Mouse (Mus musculus) intestine, postnatal 0 days (tissue): ENCODE data around the gene Lrrc47. TPM values are rescaled to one million over a fixed set of nuclear protein-coding genes. Genes with fewer than 3 reads are reported as not detected.

ENCODE experiments used
- ATAC-seq: fragments of 200-750 bp; cut with Nextera tagmentation; 2 replicates; pipeline ENCODE4 v1.8.0; 2017; ENCODE audit warnings: mild to moderate bottlenecking, moderate TSS enrichment, moderate library complexity
- H3K27ac ChIP-seq: fragments of 300-500 bp; sonication (generic); 2 replicates; pipeline ENCODE4 v1.5.1; 2014; ENCODE audit warnings: mild to moderate bottlenecking, low read depth, low read length, moderate library complexity
- H3K27me3 ChIP-seq: fragments of 300-500 bp; sonication (generic); replicated peaks from 2 replicates; pipeline ENCODE4 v1.6.1; 2014; ENCODE audit warnings: low read length, mixed read lengths; ENCODE audit not compliant: control insufficient read depth, insufficient read depth
- H3K36me3 ChIP-seq: fragments of 300-500 bp; sonication (generic); 2 replicates; pipeline ENCODE4 v1.6.1; 2014; ENCODE audit warnings: mild to moderate bottlenecking, moderate library complexity; ENCODE audit not compliant: control insufficient read depth, insufficient read depth
- H3K4me1 ChIP-seq: fragments of 300-500 bp; sonication (generic); replicated peaks from 2 replicates; pipeline ENCODE4 v1.6.1; 2014; ENCODE audit warnings: antibody characterized with exemption, low read length, mixed read lengths; ENCODE audit not compliant: control insufficient read depth, insufficient read depth
- H3K4me2 ChIP-seq: fragments of 300-500 bp; sonication (generic); replicated peaks from 2 replicates; pipeline ENCODE4 v1.6.1; 2014; ENCODE audit warnings: low read depth, mild to moderate bottlenecking, moderate library complexity
- H3K4me3 ChIP-seq: fragments of 300-500 bp; sonication (generic); 2 replicates; pipeline ENCODE4 v1.5.1; 2014; ENCODE audit warnings: low read depth, low read length
- H3K9ac ChIP-seq: fragments of 300-500 bp; sonication (generic); 2 replicates; pipeline ENCODE4 v1.6.1; 2014; ENCODE audit warnings: mild to moderate bottlenecking, low read depth, low read length
- H3K9me3 ChIP-seq: fragments of 300-500 bp; sonication (generic); 2 replicates; pipeline ENCODE4 v1.6.1; 2016; ENCODE audit warnings: mixed run types; ENCODE audit not compliant: control insufficient read depth
- CTCF ChIP-seq: sonication (generic); IDR thresholded peaks from 2 replicates; pipeline ENCODE4 v1.5.1; 2016; ENCODE audit warnings: low read depth, mild to moderate bottlenecking, control low read depth, antibody characterized with exemption, moderate library complexity
- WGBS: fragments of 180-500 bp; shearing (Covaris S2); extraction: QIAGEN DNeasy Blood & Tissue Kit; methylation state at CpG from one replicate; pipeline ENCODE4 v1.1.7; 2014; 5-methylcytosine and 5-hydroxymethylcytosine counted together
- polyA plus RNA-seq: library from polyadenylated mRNA; unstranded; fragments of >200 nt; fragmentation: Nextera tagmentation; extraction: Ambion mirVana; gene quantifications from 2 replicates; pipeline ENCODE4 v1.2.1, GENCODE M21; 2015

Gene Lrrc47
- polyA plus RNA-seq, 1 experiment from 2014 or later, result 13.1 TPM

DNA sequence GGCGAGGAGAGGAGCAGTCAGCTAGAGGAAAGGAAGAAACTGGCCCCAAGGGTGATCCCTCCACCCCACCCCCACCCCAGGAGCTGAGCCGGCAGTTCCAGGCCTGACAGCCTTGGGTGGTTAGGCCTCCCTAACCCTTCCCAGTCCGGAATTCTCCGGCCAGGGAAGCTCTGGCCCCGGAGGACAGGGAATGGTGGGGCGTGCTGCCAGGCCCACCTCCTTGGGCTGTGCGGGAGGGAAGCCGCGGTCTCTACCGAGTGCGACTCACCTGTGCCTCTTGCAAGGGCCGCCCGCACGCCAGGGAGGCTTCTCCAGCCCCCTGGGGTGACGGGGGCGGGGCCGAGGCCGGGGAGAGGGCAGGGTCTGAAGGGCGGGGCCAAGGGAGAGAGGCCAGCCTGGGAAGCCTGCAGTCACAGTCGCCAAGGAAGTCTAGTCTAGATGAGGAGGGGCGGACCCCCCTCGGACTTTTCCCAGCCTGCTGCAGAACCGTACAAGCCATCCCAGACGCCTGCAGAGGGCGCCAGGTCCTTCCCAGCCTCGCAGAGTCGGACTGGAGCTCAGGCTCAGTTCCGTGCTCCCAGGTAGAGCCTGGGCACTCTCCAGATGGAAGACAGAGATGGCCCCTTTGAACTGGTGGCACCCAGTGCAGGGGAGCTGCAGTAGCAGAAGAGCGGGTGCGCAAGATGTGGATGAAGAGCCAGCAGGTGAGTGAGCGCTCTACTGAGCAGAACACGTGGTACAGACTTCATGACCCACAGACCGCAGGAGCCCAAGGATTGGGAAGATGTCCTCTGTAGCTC, 14.3 kb downstream of the Lrrc47 start, which contains the start of gene Smim1:
Smim1 (minus strand) TSS at position 590 of the 800 bp plus-strand sequence.
- Histone ChIP-seq H3K27ac (peak within 1 kb of the TSS; percentile 92), H3K36me3 (peaks cover 14% of the 10 kb centered on the region), H3K4me3 (peak within 1 kb of the TSS; percentile 57), H3K9ac (peak within 1 kb of the TSS; percentile 66), H3K9me3 (no peaks in the 10 kb centered on the region), H3K27me3 (no peaks in the 10 kb centered on the region), H3K4me1 (0 out of 2 replicates have a peak, but pooled peaks cover 11% of the 10 kb centered on the region), H3K4me2 (peak within 1 kb of the TSS; percentile 81)
- TF ChIP-seq CTCF, result peak; percentile 86
- peak; percentile 79 for ATAC-seq
- under 1% methylated on average over 33 of the region's 33 CpGs for WGBS

DNA sequence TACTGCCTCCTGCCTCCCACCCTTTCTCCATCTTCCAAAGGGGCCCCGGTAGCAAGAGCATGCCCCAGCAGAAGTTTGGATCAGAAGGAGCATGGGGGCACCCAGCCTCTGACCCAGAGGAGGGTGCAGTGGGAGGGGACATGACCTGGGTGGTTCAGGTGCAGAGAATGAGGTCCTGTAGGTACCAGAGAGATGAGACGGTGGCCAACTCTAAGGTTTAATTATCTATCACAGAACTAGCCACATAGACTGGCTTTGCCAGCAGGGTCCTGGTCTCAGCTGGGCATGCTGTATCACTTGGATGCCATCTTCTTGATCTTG, 14.9 kb downstream of the Lrrc47 start:
- Histone ChIP-seq H3K9ac (peak overlapping the region; percentile 66; the same call in 1 of the 2 replicates), H3K9me3 (no peaks in the 10 kb centered on the region), H3K4me1 (0 out of 2 replicates have a peak, but pooled peaks cover 11% of the 10 kb centered on the region), H3K4me3 (peak overlapping the region; percentile 57), H3K4me2 (peak overlapping the region; percentile 81), H3K36me3 (peaks cover 9% of the 10 kb centered on the region), H3K27me3 (no peaks in the 10 kb centered on the region), H3K27ac (no peak overlapping the region)
- 24% methylated on average over 2 of the region's 2 CpGs for WGBS
- TF ChIP-seq CTCF, result no peak
- ATAC-seq, result no peak

DNA sequence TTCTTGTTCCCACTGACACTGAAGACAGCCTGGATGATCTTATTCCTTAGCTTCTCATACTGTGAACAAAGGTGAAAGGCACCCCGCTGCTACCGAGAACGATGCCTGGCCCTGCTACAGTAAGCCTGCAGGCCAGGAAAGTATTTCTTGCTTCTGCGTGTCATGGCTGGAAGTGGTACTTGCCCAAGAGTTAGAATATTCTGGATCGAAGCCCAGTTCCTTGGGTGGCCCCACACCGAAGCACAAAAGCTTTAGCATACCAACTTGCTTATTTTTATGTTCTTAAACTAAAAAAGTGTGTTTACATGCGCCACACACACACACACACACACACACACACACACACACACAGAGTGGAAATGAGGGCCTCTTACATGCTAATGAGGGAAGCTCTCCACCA, 16.5 kb downstream of the Lrrc47 start:
- ATAC-seq, result no peak
- Histone ChIP-seq H3K27me3 (no peaks in the 10 kb centered on the region), H3K4me3 (no peak overlapping the region), H3K4me2 (no peak overlapping the region), H3K27ac (no peak overlapping the region), H3K9me3 (no peaks in the 10 kb centered on the region), H3K9ac (no peak overlapping the region), H3K36me3 (peaks cover 3% of the 10 kb centered on the region; the same call in 1 of the 2 replicates), H3K4me1 (0 out of 2 replicates have a peak, but pooled peaks cover 11% of the 10 kb centered on the region)
- TF ChIP-seq CTCF, result no peak
- 77% methylated on average over 7 of the region's 7 CpGs for WGBS

- H3K4me1 ChIP-seq, result 0 out of 2 replicates have a peak, but pooled peaks cover 9% of the 10 kb centered on the region
- no peaks in the 10 kb centered on the region for H3K9me3 ChIP-seq
- H3K27me3 ChIP-seq, result no peaks in the 10 kb centered on the region
- peak; percentile 68 for TF ChIP-seq CTCF
- H3K4me3 ChIP-seq, result no peak overlapping the region
- H3K4me2 ChIP-seq, result no peak overlapping the region
- ATAC-seq, result no peak
- no peaks in the 10 kb centered on the region for H3K36me3 ChIP-seq
- no peak overlapping the region for H3K9ac ChIP-seq
- no peak overlapping the region for H3K27ac ChIP-seq
Observed at GRCm38 (mm10) chr4:154028646-154029045, 17.1 kb downstream of the Lrrc47 start.

GRCm38 (mm10) chr4:154037123-154037522, 25.6 kb downstream of the Lrrc47 start:
- no peak for TF ChIP-seq CTCF
- Histone ChIP-seq H3K4me2 (no peak overlapping the region), H3K4me3 (no peak overlapping the region), H3K27ac (no peak overlapping the region), H3K4me1 (no peaks in the 10 kb centered on the region), H3K9me3 (no peaks in the 10 kb centered on the region), H3K9ac (no peak overlapping the region), H3K36me3 (no peaks in the 10 kb centered on the region), H3K27me3 (no peaks in the 10 kb centered on the region)
- WGBS, result 49% methylated on average over 3 of the region's 3 CpGs
- no peak for ATAC-seq

DNA sequence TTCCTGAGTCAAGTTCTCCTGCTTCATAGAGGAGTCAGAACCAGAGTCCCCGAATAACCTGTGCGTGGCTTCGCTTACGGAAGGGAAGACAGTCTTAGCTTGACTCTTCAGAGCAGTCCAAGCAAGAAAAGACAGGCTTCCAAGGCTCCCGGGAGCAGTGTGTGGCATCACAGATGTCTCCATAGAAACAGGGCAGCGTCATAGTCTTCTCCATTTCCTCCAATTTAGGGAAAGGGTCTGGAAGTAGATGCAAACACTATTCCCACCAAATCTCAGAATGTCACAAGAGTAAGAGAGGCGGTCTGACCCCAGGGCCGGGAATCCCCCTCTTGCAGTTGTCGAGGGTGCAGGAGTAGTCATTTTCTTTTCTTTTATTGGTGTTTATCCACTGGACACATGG, 31.0 kb downstream of the Lrrc47 start, which contains the start of gene Ccdc27:
Ccdc27 (minus strand) TSS at position 101 of the 400 bp plus-strand sequence.
- no peak within 1 kb of the TSS for H3K27ac ChIP-seq
- H3K27me3 ChIP-seq, result no peaks in the 10 kb centered on the region
- no peaks in the 10 kb centered on the region for H3K36me3 ChIP-seq
- no peak within 1 kb of the TSS for H3K9ac ChIP-seq
- WGBS, result 78% methylated on average over 9 of the region's 9 CpGs
- ATAC-seq, result no peak
- TF ChIP-seq CTCF, result no peak
- H3K4me3 ChIP-seq, result no peak within 1 kb of the TSS
- H3K4me2 ChIP-seq, result no peak within 1 kb of the TSS
- H3K9me3 ChIP-seq, result no peaks in the 10 kb centered on the region
- no peaks in the 10 kb centered on the region for H3K4me1 ChIP-seq
